In the genomic region with DNA sequence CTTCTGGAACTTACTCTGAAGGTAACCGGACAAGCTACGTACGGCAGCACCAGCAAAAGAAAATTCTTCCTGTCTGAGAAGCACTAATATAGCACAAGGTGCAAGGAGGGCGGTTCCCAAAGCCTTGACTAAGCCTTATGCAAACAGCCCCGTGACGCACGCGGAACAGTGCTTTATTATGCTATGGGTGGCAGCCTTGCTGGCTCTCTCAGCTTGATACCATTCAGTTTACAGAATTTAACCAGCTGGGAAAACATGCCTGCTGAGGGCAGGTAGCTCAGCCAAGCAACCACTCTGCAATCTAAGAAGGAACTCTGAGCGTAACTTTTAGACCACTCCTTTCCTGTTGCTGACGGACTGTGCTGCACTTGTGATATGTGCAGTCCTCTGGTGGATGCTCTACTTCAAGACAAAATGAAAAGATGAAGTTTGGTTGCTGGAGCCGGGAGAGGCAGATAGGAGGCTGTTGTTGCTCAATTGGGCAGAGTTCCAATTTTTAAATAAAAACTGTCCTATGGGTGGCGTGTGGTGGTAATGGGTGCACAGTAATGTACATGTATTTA, we compare ENCODE assay signal across 8 mouse cellular contexts. TPM values are rescaled to one million over a fixed set of nuclear protein-coding genes. Genes with fewer than 3 reads are reported as not detected.
DNase-seq lines count a peak whose midpoint lies in the region; ATAC-seq lines count a peak whose summit lies in the region.

No protein-coding gene starts in this region.

- H3K27me3 ChIP-seq in kidney, embryonic 15.5 days, result no peaks in the 10 kb centered on the region

- H3K4me1 ChIP-seq in brown adipose tissue, adult 24 weeks (ENCODE audit: control insufficient read depth, insufficient read depth, insufficient read length, low read length), result no peaks in the 10 kb centered on the region
- peaks cover 14% of the 10 kb centered on the region for H3K4me1 ChIP-seq in kidney, embryonic 15.5 days

- peak overlapping the region; percentile 59; the same call in 1 of the 2 replicates for H3K27ac ChIP-seq in brown adipose tissue, adult 24 weeks (replicated peaks; ENCODE audit: low read depth, low read length)
- H3K27ac ChIP-seq in kidney, embryonic 15.5 days, result no peak overlapping the region

- peak; percentile 49 for DNase-seq in ovary, postnatal 36 days (ENCODE audit: low spot score)
- DNase-seq in ovary, postnatal 10 days (ENCODE audit: low spot score), result no peak
- peak; percentile 97 for DNase-seq in heart, adult 11 months
- peak; percentile 68 for DNase-seq in lung, postnatal 10 days
- peak; percentile 80 to 84 for DNase-seq in spleen, postnatal 10 days (ENCODE audit: low spot score in 2 of 2)
- no peak for DNase-seq in adipocyte (ENCODE audit: low spot score)

- peak; percentile 65 for ATAC-seq in kidney, embryonic 15.5 days (replicated peaks; ENCODE audit: low FRiP score)

- H3K9ac ChIP-seq in kidney, embryonic 15.5 days, result no peak overlapping the region

- peak overlapping the region; percentile 22 for H3K4me2 ChIP-seq in kidney, embryonic 15.5 days

- WGBS in kidney, embryonic 15.5 days, result 46% methylated on average over 12 of the region's 12 CpGs

- H3K4me3 ChIP-seq in brown adipose tissue, adult 24 weeks (ENCODE audit: insufficient read depth, low read depth, low read length), result peak overlapping the region; percentile 69
- peak overlapping the region; percentile 7; the same call in 1 of the 2 replicates for H3K4me3 ChIP-seq in kidney, embryonic 15.5 days (replicated peaks)

- no peaks in the 10 kb centered on the region for H3K36me3 ChIP-seq in kidney, embryonic 15.5 days

- no peaks in the 10 kb centered on the region for H3K9me3 ChIP-seq in kidney, embryonic 15.5 days (replicated peaks)

RNA-seq across cellular contexts. Expression of a gene that starts 21.8 kb away (rescaled TPM):
- 18.6 and 28.2 TPM in 2 replicates for polyA plus RNA-seq in brown adipose tissue, adult 24 weeks (2012; ENCODE audit: insufficient read depth, insufficient read length, missing spikeins)
- 61.5 and 64.9 TPM in 2 replicates for polyA plus RNA-seq in kidney, embryonic 15.5 days (2015; fragmentation: Nextera tagmentation; extraction: Ambion mirVana)

RNA-seq across cellular contexts. Expression of a gene that starts 21.9 kb away (rescaled TPM):
- polyA plus RNA-seq in brown adipose tissue, adult 24 weeks (2012; ENCODE audit: insufficient read depth, insufficient read length, missing spikeins), result 0.52 and 0.75 TPM in 2 replicates
- polyA plus RNA-seq in kidney, embryonic 15.5 days (2015; fragmentation: Nextera tagmentation; extraction: Ambion mirVana), result 0.28 and 0.39 TPM in 2 replicates

Comparison
In these comparisons a context has a peak if more than half of its experiments do, and no peak if none do; other contexts are left out.
1. DNase-seq: peak in ovary, postnatal 36 days (single experiment), heart, adult 11 months (single experiment), lung, postnatal 10 days (single experiment) and spleen, postnatal 10 days (2 of 2); none in ovary, postnatal 10 days (single experiment) and adipocyte (single experiment).